ENCODE assay signal across 8 mouse cellular contexts in genomic region chr1:128357452-128357851, GRCm38 (mm10). TPM values are rescaled to one million over a fixed set of nuclear protein-coding genes. Genes with fewer than 3 reads are reported as not detected.
DNase-seq lines count a peak whose midpoint lies in the region; ATAC-seq lines count a peak whose summit lies in the region.

No protein-coding gene starts in this region.

- peaks cover 18% of the 10 kb centered on the region for H3K36me3 ChIP-seq in intestine, embryonic 15.5 days
- 0 out of 2 replicates have a peak, but pooled peaks cover 6% of the 10 kb centered on the region for H3K36me3 ChIP-seq in neural tube, embryonic 14.5 days (ENCODE audit: control insufficient read depth, insufficient read depth, low read length)

- WGBS in intestine, embryonic 15.5 days, result 27% methylated on average over 3 of the region's 3 CpGs
- WGBS in neural tube, embryonic 14.5 days, result 64% methylated on average over 3 of the region's 3 CpGs

- peak overlapping the region; percentile 11 for H3K9ac ChIP-seq in intestine, embryonic 15.5 days
- no peak overlapping the region for H3K9ac ChIP-seq in neural tube, embryonic 14.5 days (replicated peaks; ENCODE audit: low read depth, low read length)

- H3K4me2 ChIP-seq in intestine, embryonic 15.5 days (replicated peaks), result peak overlapping the region; percentile 61
- peak overlapping the region; percentile 3; the same call in 1 of the 2 replicates for H3K4me2 ChIP-seq in neural tube, embryonic 14.5 days (ENCODE audit: low read depth, low read length)

- peaks cover 19% of the 10 kb centered on the region; the same call in 1 of the 2 replicates for H3K4me1 ChIP-seq in intestine, embryonic 15.5 days (replicated peaks)
- H3K4me1 ChIP-seq in neural tube, embryonic 14.5 days (ENCODE audit: control insufficient read depth, insufficient read depth, low read length), result 0 out of 2 replicates have a peak, but pooled peaks cover 3% of the 10 kb centered on the region

- H3K4me3 ChIP-seq in intestine, embryonic 15.5 days (replicated peaks), result peak overlapping the region; percentile 84
- H3K4me3 ChIP-seq in neural tube, embryonic 14.5 days (ENCODE audit: low read depth, low read length), result no peak overlapping the region

- 0 out of 2 replicates have a peak overlapping the region, but pooled peaks have one; percentile 4 for H3K27ac ChIP-seq in intestine, embryonic 15.5 days
- H3K27ac ChIP-seq in neural tube, embryonic 14.5 days (ENCODE audit: low read depth, low read length), result no peak overlapping the region; the same call in 1 of the 2 replicates

- no peak for ATAC-seq in intestine, embryonic 15.5 days
- ATAC-seq in neural tube, embryonic 14.5 days (ENCODE audit: low read depth), result no peak

- DNase-seq in adrenal gland, adult 2 months, result peak; percentile 49
- DNase-seq in adrenal gland, adult 8-10 months, result no peak
- peak; percentile 17 for DNase-seq in thymus, postnatal 0 days (ENCODE audit: low spot score)
- no peak for DNase-seq in thymus, postnatal 36 days
- DNase-seq in layer of hippocampus, postnatal 36 days, result no peak
- DNase-seq in layer of hippocampus, postnatal 10 days (ENCODE audit: low spot score in 2 of 2), result no peak

- no peaks in the 10 kb centered on the region for H3K27me3 ChIP-seq in intestine, embryonic 15.5 days (replicated peaks)
- H3K27me3 ChIP-seq in neural tube, embryonic 14.5 days (ENCODE audit: control insufficient read depth, insufficient read depth, low read length), result no peaks in the 10 kb centered on the region

- no peaks in the 10 kb centered on the region for H3K9me3 ChIP-seq in intestine, embryonic 15.5 days
- H3K9me3 ChIP-seq in neural tube, embryonic 14.5 days (ENCODE audit: control insufficient read depth, low read length), result no peaks in the 10 kb centered on the region

RNA-seq across cellular contexts. Expression of gene Mcm6, which starts 2.0 kb away (rescaled TPM):
- 10 to 100 TPM; 15.7 to 17.6 TPM for total RNA-seq in adrenal gland, adult 2 months (2021)
- polyA plus RNA-seq in adrenal gland, adult 2 months (2012; rRNA removed), result 4.0 and 4.3 TPM in 2 replicates
- total RNA-seq in adrenal gland, adult 8-10 months (2022), result 10 to 100 TPM; 16.8 to 20.3 (median 18.1) TPM
- 278 and 299 TPM in 2 replicates for polyA plus RNA-seq in thymus, postnatal 0 days (2015; fragmentation: Nextera tagmentation; extraction: Ambion mirVana)
- 243 and 257 TPM in 2 replicates for polyA plus RNA-seq in intestine, embryonic 15.5 days (2015; fragmentation: Nextera tagmentation; extraction: Ambion mirVana)
- polyA plus RNA-seq in neural tube, embryonic 14.5 days (2014; fragmentation: Nextera tagmentation; extraction: Ambion mirVana), result 45.7 and 59.3 TPM in 2 replicates
- total RNA-seq in layer of hippocampus, postnatal 36 days (2021), result 10 to 100 TPM; 15.5 to 16.4 TPM
- total RNA-seq in layer of hippocampus, postnatal 10 days (2021), result 10 to 100 TPM; 18.6 to 20.6 TPM

RNA-seq across cellular contexts. Expression of gene Lct, which starts 29.3 kb away (rescaled TPM):
- under 1 TPM; 0.06 to 0.07 TPM for total RNA-seq in adrenal gland, adult 2 months (2021)
- 0.02 and 0.04 TPM in 2 replicates for polyA plus RNA-seq in adrenal gland, adult 2 months (2012; rRNA removed)
- under 1 TPM in 3 of 4 experiments, not detected in 1; 0.03 to 0.08 (median 0.06) TPM for total RNA-seq in adrenal gland, adult 8-10 months (2022)
- polyA plus RNA-seq in thymus, postnatal 0 days (2015; fragmentation: Nextera tagmentation; extraction: Ambion mirVana), result 0.03 and 0.16 TPM in 2 replicates
- polyA plus RNA-seq in intestine, embryonic 15.5 days (2015; fragmentation: Nextera tagmentation; extraction: Ambion mirVana), result 19.6 and 25.1 TPM in 2 replicates
- polyA plus RNA-seq in neural tube, embryonic 14.5 days (2014; fragmentation: Nextera tagmentation; extraction: Ambion mirVana), result 0.04 and 0.42 TPM in 2 replicates
- 10 to 100 TPM; 58.3 to 71.0 TPM for total RNA-seq in layer of hippocampus, postnatal 36 days (2021)
- total RNA-seq in layer of hippocampus, postnatal 10 days (2021), result 10 to 100 TPM; 16.6 to 20.2 TPM

RNA-seq across cellular contexts. Expression of gene Dars, which starts 59.7 kb away (rescaled TPM):
- 10 to 100 TPM; 81.7 to 98.0 TPM for total RNA-seq in adrenal gland, adult 2 months (2021)
- polyA plus RNA-seq in adrenal gland, adult 2 months (2012; rRNA removed), result 10.4 and 12.8 TPM in 2 replicates
- 10 to 100 TPM; 92.5 to 99.9 (median 97.6) TPM for total RNA-seq in adrenal gland, adult 8-10 months (2022)
- 220 and 243 TPM in 2 replicates for polyA plus RNA-seq in thymus, postnatal 0 days (2015; fragmentation: Nextera tagmentation; extraction: Ambion mirVana)
- polyA plus RNA-seq in intestine, embryonic 15.5 days (2015; fragmentation: Nextera tagmentation; extraction: Ambion mirVana), result 169 and 200 TPM in 2 replicates
- polyA plus RNA-seq in neural tube, embryonic 14.5 days (2014; fragmentation: Nextera tagmentation; extraction: Ambion mirVana), result 94.2 and 97.1 TPM in 2 replicates
- 10 to 100 TPM; 68.6 to 72.3 TPM for total RNA-seq in layer of hippocampus, postnatal 36 days (2021)
- 10 to 100 TPM; 70.2 to 77.2 TPM for total RNA-seq in layer of hippocampus, postnatal 10 days (2021)

Comparison
In these comparisons a context has a peak if more than half of its experiments do, and no peak if none do; other contexts are left out.
1. DNase-seq: peak in adrenal gland, adult 2 months (single experiment) and thymus, postnatal 0 days (single experiment); none in adrenal gland, adult 8-10 months (single experiment), thymus, postnatal 36 days (0 of 2), layer of hippocampus, postnatal 36 days (0 of 2) and layer of hippocampus, postnatal 10 days (0 of 2).
2. RNA of gene Lct, which starts 29.3 kb away (total RNA-seq): 58.3 to 71.0 TPM in layer of hippocampus, postnatal 36 days and 16.6 to 20.2 TPM in layer of hippocampus, postnatal 10 days; 0.06 to 0.07 TPM in adrenal gland, adult 2 months and 0.03 to 0.08 TPM in adrenal gland, adult 8-10 months; every median in the first group is over 10 times any median in the second.